Mouse (Mus musculus): ENCODE results near the gene Cnr2. TPM values are rescaled to one million over a fixed set of nuclear protein-coding genes. Genes with fewer than 3 reads are reported as not detected.

The Cnr2 gene
- polyA plus RNA-seq, 1 experiment from 2014 or later = not detected

DNA sequence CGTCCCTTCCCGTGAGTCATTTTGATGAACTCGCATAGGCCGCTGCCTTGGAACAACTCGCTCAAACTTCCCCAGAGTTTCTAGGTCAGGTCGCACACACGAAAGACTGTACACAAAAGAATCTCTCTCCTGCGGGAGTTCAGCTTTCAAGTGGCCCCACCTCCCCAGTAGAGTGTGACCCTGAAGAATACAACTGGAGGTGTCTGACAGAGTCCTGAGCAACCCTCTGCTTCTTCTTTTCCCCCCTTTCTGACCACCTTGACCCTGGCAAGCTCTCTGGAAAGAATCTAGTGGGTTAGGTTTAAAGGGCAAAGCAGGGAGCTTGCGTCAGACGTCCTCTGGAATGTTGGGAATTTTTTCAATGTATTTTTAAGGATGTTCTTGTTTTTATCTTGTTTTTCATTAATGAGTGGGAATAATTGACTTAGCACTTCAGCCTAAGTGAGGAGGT lies 11.8 kb upstream of the Cnr2 start:
- Histone ChIP-seq H3K4me2 (ENCODE audit: low read length) (no peak overlapping the region), H3K27ac (ENCODE audit: low read length) (no peak overlapping the region), H3K9ac (replicated peaks; ENCODE audit: low read depth, low read length) (no peak overlapping the region), H3K4me3 (replicated peaks; ENCODE audit: low read length) (no peak overlapping the region), H3K4me1 (replicated peaks; ENCODE audit: control insufficient read depth, insufficient read depth, low read length) (no peaks in the 10 kb centered on the region), H3K27me3 (replicated peaks; ENCODE audit: control insufficient read depth, insufficient read depth, low read length) (no peaks in the 10 kb centered on the region), H3K9me3 (ENCODE audit: control insufficient read depth, low read length) (no peaks in the 10 kb centered on the region), H3K36me3 (ENCODE audit: control insufficient read depth, insufficient read depth) (no peaks in the 10 kb centered on the region)
- ATAC-seq = no peak
- 52% methylated on average over 10 of the region's 10 CpGs for WGBS

- WGBS = 71% methylated on average over 7 of the region's 7 CpGs
- Histone ChIP-seq H3K4me3 (replicated peaks; ENCODE audit: low read length) (no peak overlapping the region), H3K9ac (replicated peaks; ENCODE audit: low read depth, low read length) (no peak overlapping the region), H3K9me3 (ENCODE audit: control insufficient read depth, low read length) (no peaks in the 10 kb centered on the region), H3K36me3 (ENCODE audit: control insufficient read depth, insufficient read depth) (no peaks in the 10 kb centered on the region), H3K27me3 (replicated peaks; ENCODE audit: control insufficient read depth, insufficient read depth, low read length) (no peaks in the 10 kb centered on the region), H3K4me2 (ENCODE audit: low read length) (no peak overlapping the region), H3K4me1 (replicated peaks; ENCODE audit: control insufficient read depth, insufficient read depth, low read length) (no peaks in the 10 kb centered on the region), H3K27ac (ENCODE audit: low read length) (no peak overlapping the region)
- no peak for ATAC-seq
These were observed 11.2 kb upstream of the Cnr2 start for GRCm38 (mm10) chr4:135883881-135884516.

DNA sequence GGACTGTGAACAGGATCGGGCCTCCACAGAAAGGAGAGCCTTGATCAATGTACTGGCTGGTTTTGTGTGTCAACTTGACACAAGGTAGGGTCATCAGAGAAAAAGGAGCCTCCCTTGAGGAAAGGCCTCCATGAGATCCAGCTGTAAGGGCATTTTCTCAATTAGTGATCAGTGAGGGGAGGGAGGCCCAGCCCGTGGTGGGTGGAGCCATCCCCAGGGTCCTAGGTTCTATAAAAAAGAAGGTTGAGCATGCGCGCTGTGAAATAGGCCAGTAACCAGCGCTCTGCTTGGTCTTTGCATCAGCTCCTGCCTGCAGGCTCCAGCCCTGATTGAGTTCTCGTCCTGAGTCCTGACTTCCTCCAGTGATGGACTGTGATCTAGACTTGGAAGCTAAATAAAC lies 10.7 kb upstream of the Cnr2 start:
- no peak overlapping the region for H3K27ac ChIP-seq (ENCODE audit: low read length)
- no peak overlapping the region for H3K9ac ChIP-seq (replicated peaks; ENCODE audit: low read depth, low read length)
- WGBS = 54% methylated on average over 6 of the region's 6 CpGs
- no peaks in the 10 kb centered on the region for H3K4me1 ChIP-seq (replicated peaks; ENCODE audit: control insufficient read depth, insufficient read depth, low read length)
- H3K27me3 ChIP-seq (replicated peaks; ENCODE audit: control insufficient read depth, insufficient read depth, low read length) = no peaks in the 10 kb centered on the region
- no peaks in the 10 kb centered on the region for H3K36me3 ChIP-seq (ENCODE audit: control insufficient read depth, insufficient read depth)
- no peak for ATAC-seq
- no peak overlapping the region for H3K4me2 ChIP-seq (ENCODE audit: low read length)
- no peaks in the 10 kb centered on the region for H3K9me3 ChIP-seq (ENCODE audit: control insufficient read depth, low read length)
- H3K4me3 ChIP-seq (replicated peaks; ENCODE audit: low read length) = no peak overlapping the region

- Histone ChIP-seq H3K9me3 (ENCODE audit: control insufficient read depth, low read length) (no peaks in the 10 kb centered on the region), H3K27ac (ENCODE audit: low read length) (no peak overlapping the region), H3K4me2 (ENCODE audit: low read length) (no peak overlapping the region), H3K4me3 (replicated peaks; ENCODE audit: low read length) (no peak overlapping the region), H3K36me3 (ENCODE audit: control insufficient read depth, insufficient read depth) (no peaks in the 10 kb centered on the region), H3K4me1 (replicated peaks; ENCODE audit: control insufficient read depth, insufficient read depth, low read length) (no peaks in the 10 kb centered on the region), H3K27me3 (replicated peaks; ENCODE audit: control insufficient read depth, insufficient read depth, low read length) (no peaks in the 10 kb centered on the region), H3K9ac (replicated peaks; ENCODE audit: low read depth, low read length) (no peak overlapping the region)
- no peak for ATAC-seq
- 92% methylated on average over 12 of the region's 12 CpGs for WGBS
These were observed 9.5 kb upstream of the Cnr2 start for GRCm38 (mm10) chr4:135885676-135886075.

- ATAC-seq = no peak
- no peak overlapping the region for H3K9ac ChIP-seq (replicated peaks; ENCODE audit: low read depth, low read length)
- no peak overlapping the region for H3K4me2 ChIP-seq (ENCODE audit: low read length)
- H3K4me3 ChIP-seq (replicated peaks; ENCODE audit: low read length) = no peak overlapping the region
- H3K27ac ChIP-seq (ENCODE audit: low read length) = no peak overlapping the region
- H3K4me1 ChIP-seq (replicated peaks; ENCODE audit: control insufficient read depth, insufficient read depth, low read length) = no peaks in the 10 kb centered on the region
- no peaks in the 10 kb centered on the region for H3K36me3 ChIP-seq (ENCODE audit: control insufficient read depth, insufficient read depth)
- 88% methylated on average over 4 of the region's 4 CpGs for WGBS
- H3K27me3 ChIP-seq (replicated peaks; ENCODE audit: control insufficient read depth, insufficient read depth, low read length) = no peaks in the 10 kb centered on the region
- no peaks in the 10 kb centered on the region for H3K9me3 ChIP-seq (ENCODE audit: control insufficient read depth, low read length)
These were observed 9.0 kb upstream of the Cnr2 start for GRCm38 (mm10) chr4:135886184-135886583.

DNA sequence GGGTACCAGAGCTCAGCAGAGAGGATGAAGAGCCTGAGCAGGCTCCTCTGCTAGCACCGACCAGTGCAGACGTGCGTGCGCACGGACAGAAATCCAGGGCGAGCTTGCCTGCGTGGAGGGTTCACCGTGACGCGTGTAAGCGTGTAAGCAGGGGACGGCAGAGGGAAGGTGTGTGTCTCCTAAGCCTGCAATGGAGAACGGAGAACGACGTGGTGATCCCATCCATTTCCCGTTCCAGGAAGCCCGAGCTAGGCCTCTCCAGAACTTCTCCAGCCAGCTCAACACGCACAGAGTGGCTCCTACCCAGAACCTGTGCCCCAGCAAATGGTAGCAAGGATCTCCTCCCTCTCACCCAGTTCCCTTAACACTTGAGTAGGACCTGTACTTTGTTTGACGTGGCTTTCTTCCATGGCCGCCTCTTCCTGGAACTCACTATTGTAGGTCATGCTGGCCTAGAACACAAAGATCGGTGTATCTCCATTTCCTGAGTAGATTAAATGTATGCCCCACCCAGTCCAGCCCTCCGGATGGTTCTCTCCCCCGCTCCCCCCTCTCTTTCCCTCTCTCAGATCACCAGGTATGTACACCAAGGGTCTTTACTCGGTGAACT lies 6.6 kb upstream of the Cnr2 start:
- Histone ChIP-seq H3K36me3 (ENCODE audit: control insufficient read depth, insufficient read depth) (no peaks in the 10 kb centered on the region), H3K9me3 (ENCODE audit: control insufficient read depth, low read length) (no peaks in the 10 kb centered on the region), H3K27ac (ENCODE audit: low read length) (no peak overlapping the region), H3K27me3 (replicated peaks; ENCODE audit: control insufficient read depth, insufficient read depth, low read length) (no peaks in the 10 kb centered on the region), H3K4me1 (replicated peaks; ENCODE audit: control insufficient read depth, insufficient read depth, low read length) (no peaks in the 10 kb centered on the region), H3K4me3 (replicated peaks; ENCODE audit: low read length) (no peak overlapping the region), H3K4me2 (ENCODE audit: low read length) (no peak overlapping the region), H3K9ac (replicated peaks; ENCODE audit: low read depth, low read length) (no peak overlapping the region)
- ATAC-seq = no peak
- 94% methylated on average over 24 of the region's 24 CpGs for WGBS

DNA sequence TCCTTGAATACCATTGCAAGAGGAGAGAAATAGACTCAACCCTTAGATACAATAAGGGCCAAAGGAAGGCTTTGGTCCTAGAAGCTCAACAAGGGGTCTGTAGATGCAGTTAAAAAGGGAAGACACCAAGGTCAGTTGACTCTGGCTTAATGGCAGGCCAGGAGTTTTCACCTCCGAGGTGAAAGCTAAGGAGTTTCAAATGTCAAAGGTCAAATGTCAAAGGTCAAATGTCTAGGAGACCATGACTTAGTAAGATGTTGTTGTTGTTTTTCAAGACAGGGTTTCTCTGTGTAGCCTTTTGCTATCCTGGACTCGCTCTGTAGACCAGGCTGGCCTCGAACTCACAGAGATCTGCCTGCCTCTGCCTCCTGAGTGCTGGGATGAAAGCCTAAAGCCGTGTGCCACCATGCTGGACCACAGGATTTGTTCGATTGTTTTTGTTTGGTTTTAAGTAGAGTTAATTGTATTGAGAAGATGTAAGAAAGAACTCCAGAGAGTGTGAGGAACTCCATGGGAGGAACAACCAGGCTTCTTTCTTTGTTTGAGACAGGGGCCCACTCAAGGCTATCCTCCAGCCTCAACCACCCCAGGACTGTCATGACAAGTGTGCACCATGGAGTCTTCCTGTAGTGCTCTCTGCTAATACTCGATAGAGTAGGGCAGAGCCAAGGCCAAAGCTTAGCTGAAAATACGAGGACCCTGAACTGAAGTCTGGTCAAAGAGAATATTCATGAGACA lies 5.9 kb upstream of the Cnr2 start:
- Histone ChIP-seq H3K9ac (replicated peaks; ENCODE audit: low read depth, low read length) (no peak overlapping the region), H3K4me1 (replicated peaks; ENCODE audit: control insufficient read depth, insufficient read depth, low read length) (no peaks in the 10 kb centered on the region), H3K27me3 (replicated peaks; ENCODE audit: control insufficient read depth, insufficient read depth, low read length) (no peaks in the 10 kb centered on the region), H3K4me2 (ENCODE audit: low read length) (no peak overlapping the region), H3K27ac (ENCODE audit: low read length) (no peak overlapping the region), H3K9me3 (ENCODE audit: control insufficient read depth, low read length) (no peaks in the 10 kb centered on the region), H3K36me3 (ENCODE audit: control insufficient read depth, insufficient read depth) (no peaks in the 10 kb centered on the region), H3K4me3 (replicated peaks; ENCODE audit: low read length) (no peak overlapping the region)
- 85% methylated on average over 7 of the region's 7 CpGs for WGBS
- no peak for ATAC-seq

- H3K4me2 ChIP-seq (ENCODE audit: low read length) = no peak overlapping the region
- no peak overlapping the region for H3K9ac ChIP-seq (replicated peaks; ENCODE audit: low read depth, low read length)
- no peaks in the 10 kb centered on the region for H3K27me3 ChIP-seq (replicated peaks; ENCODE audit: control insufficient read depth, insufficient read depth, low read length)
- WGBS = 3% methylated on average over 4 of the region's 4 CpGs
- peak; percentile 79 for ATAC-seq
- H3K36me3 ChIP-seq (ENCODE audit: control insufficient read depth, insufficient read depth) = no peaks in the 10 kb centered on the region
- H3K9me3 ChIP-seq (ENCODE audit: control insufficient read depth, low read length) = no peaks in the 10 kb centered on the region
- H3K4me1 ChIP-seq (replicated peaks; ENCODE audit: control insufficient read depth, insufficient read depth, low read length) = no peaks in the 10 kb centered on the region
- H3K27ac ChIP-seq (ENCODE audit: low read length) = no peak overlapping the region
- no peak overlapping the region for H3K4me3 ChIP-seq (replicated peaks; ENCODE audit: low read length)
These were observed 5.3 kb upstream of the Cnr2 start for GRCm38 (mm10) chr4:135889884-135890283.

GRCm38 (mm10) chr4:135891539-135891938 lies 3.7 kb upstream of the Cnr2 start:
- no peaks in the 10 kb centered on the region for H3K27me3 ChIP-seq (replicated peaks; ENCODE audit: control insufficient read depth, insufficient read depth, low read length)
- no peak overlapping the region for H3K9ac ChIP-seq (replicated peaks; ENCODE audit: low read depth, low read length)
- ATAC-seq = no peak
- no peak overlapping the region for H3K4me3 ChIP-seq (replicated peaks; ENCODE audit: low read length)
- no peaks in the 10 kb centered on the region for H3K9me3 ChIP-seq (ENCODE audit: control insufficient read depth, low read length)
- no peak overlapping the region for H3K27ac ChIP-seq (ENCODE audit: low read length)
- no peaks in the 10 kb centered on the region for H3K36me3 ChIP-seq (ENCODE audit: control insufficient read depth, insufficient read depth)
- H3K4me1 ChIP-seq (replicated peaks; ENCODE audit: control insufficient read depth, insufficient read depth, low read length) = no peaks in the 10 kb centered on the region
- 89% methylated on average over 2 of the region's 2 CpGs for WGBS
- no peak overlapping the region for H3K4me2 ChIP-seq (ENCODE audit: low read length)

Data from forebrain, embryonic 16.5 days (tissue).